Mouse (Mus musculus) ES-E14 (cell line): ENCODE data around the gene Theg. TPM values are rescaled to one million over a fixed set of nuclear protein-coding genes. Genes with fewer than 3 reads are reported as not detected.

Source experiments
- DNase-seq: peaks from one replicate; pipeline ENCODE4 v3.0.0-alpha.2; 2013; ENCODE audit warnings: low read depth, low spot score
- H3K27ac ChIP-seq: 2 replicates; pipeline ENCODE4 v1.5.1; 2012; ENCODE audit warnings: low read depth, mild to moderate bottlenecking, low read length, moderate library complexity, mixed read lengths; ENCODE audit not compliant: poor library complexity, insufficient read depth, severe bottlenecking
- H3K36me3 ChIP-seq: 2 replicates; pipeline ENCODE4 v1.6.1; 2012; ENCODE audit warnings: mild to moderate bottlenecking, low read length, moderate library complexity, mixed read lengths; ENCODE audit not compliant: control insufficient read depth, poor library complexity, insufficient read depth, severe bottlenecking
- H3K4me1 ChIP-seq, 2 experiments: fragments of 150-350 bp in 1 of 2; sonication (generic) in 1 of 2; 2 replicates each; pipeline ENCODE4 v1.6.1; 2012; ENCODE audit warnings: low read length in 2 of 2, mild to moderate bottlenecking in 1 of 2, mixed read lengths in 1 of 2; ENCODE audit not compliant: control insufficient read depth in 2 of 2, insufficient read depth in 2 of 2, poor library complexity in 1 of 2
- H3K4me3 ChIP-seq, 2 experiments: fragments of 150-350 bp in 1 of 2; sonication (generic) in 1 of 2; 2 replicates each; pipeline ENCODE4 v1.5.1; 2012; ENCODE audit warnings: low read length in 2 of 2, low read depth in 1 of 2, mild to moderate bottlenecking in 1 of 2, mixed read lengths in 1 of 2; ENCODE audit not compliant: insufficient read depth in 1 of 2, poor library complexity in 1 of 2, severe bottlenecking in 1 of 2
- H3K9ac ChIP-seq: 2 replicates; pipeline ENCODE4 v1.6.1; 2012; ENCODE audit warnings: low read depth, mild to moderate bottlenecking, low read length, mixed read lengths; ENCODE audit not compliant: poor library complexity, insufficient read depth, severe bottlenecking
- H3K9me3 ChIP-seq: fragments of 150-350 bp; sonication (generic); 2 replicates; pipeline ENCODE4 v1.6.1; 2012; ENCODE audit warnings: low read depth, mild to moderate bottlenecking, low read length; ENCODE audit not compliant: control insufficient read depth, insufficient read depth
- CHD2 ChIP-seq: IDR thresholded peaks from 2 replicates; pipeline ENCODE4 v1.6.1; 2014; ENCODE audit warnings: mild to moderate bottlenecking, low read depth, low read length, inconsistent platforms
- HCFC1 ChIP-seq: IDR thresholded peaks from 2 replicates; pipeline ENCODE4 v1.6.1; 2012; ENCODE audit warnings: low read length, inconsistent platforms, borderline replicate concordance; ENCODE audit not compliant: insufficient read depth
- MAFK ChIP-seq: IDR thresholded peaks from 2 replicates; pipeline ENCODE4 v1.6.1; 2014; ENCODE audit warnings: mild to moderate bottlenecking, low read depth, low read length, inconsistent platforms; ENCODE audit not compliant: insufficient read depth
- ZC3H11A ChIP-seq: IDR thresholded peaks from 2 replicates; pipeline ENCODE4 v1.6.1; 2012; ENCODE audit warnings: low read depth, mild to moderate bottlenecking, inconsistent platforms, low read length, borderline replicate concordance
- ZNF384 ChIP-seq: IDR thresholded peaks from 2 replicates; pipeline ENCODE4 v1.6.1; 2012; ENCODE audit warnings: low read depth, low read length, inconsistent platforms
- in situ Hi-C, 2 experiments: fragments of 600-800 bp; cut with MboI; formaldehyde crosslinking; loops; one replicate each; pipeline ENCODE4 v1.15.1; 2025; ENCODE audit warnings: low sequenced_read_pairs in 2 of 2, inconsistent platforms in 1 of 2; ENCODE audit not compliant: unreplicated experiment in 2 of 2
- total RNA-seq: library from RNA; depleted of rRNA; stranded (reverse); fragments of 300-350 nt; gene quantifications from 2 replicates; pipeline ENCODE4 v1.2.3, GENCODE M21; 2012

Gene Theg
- total RNA-seq, 1 experiment = not detected

DNA sequence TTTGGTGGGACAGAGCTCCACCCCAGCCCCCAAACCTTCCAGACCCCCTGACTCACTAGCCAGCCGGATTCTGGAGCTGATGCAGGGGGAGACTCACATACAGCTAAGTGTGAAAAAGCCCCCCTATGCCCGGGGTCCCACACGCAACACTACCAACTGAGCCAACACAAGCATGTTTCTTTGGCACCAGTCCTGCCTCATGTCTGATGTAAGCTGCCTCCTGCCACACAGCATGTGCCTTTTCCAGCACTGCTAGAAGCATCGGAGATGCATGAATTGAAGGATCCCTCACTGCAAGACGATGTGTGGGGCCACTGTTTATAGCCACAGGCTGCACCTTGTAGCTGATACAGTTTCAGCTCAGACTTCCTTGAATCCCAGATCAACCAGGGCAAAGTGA lies 41.2 kb upstream of the Theg start:
- Histone ChIP-seq H3K4me1 (peaks cover 0 to 5% of the 10 kb centered on the region in 2 experiments; a peak in 2 of 4 replicates), H3K36me3 (no peaks in the 10 kb centered on the region), H3K4me3 (no peak overlapping the region), H3K9me3 (no peaks in the 10 kb centered on the region), H3K9ac (no peak overlapping the region), H3K27ac (no peak overlapping the region)
- in situ Hi-C loops = no loop called here
- DNase-seq = no peak
- TF ChIP-seq MAFK (no peak), CHD2 (no peak), ZC3H11A (no peak), ZNF384 (no peak), HCFC1 (no peak)

DNA sequence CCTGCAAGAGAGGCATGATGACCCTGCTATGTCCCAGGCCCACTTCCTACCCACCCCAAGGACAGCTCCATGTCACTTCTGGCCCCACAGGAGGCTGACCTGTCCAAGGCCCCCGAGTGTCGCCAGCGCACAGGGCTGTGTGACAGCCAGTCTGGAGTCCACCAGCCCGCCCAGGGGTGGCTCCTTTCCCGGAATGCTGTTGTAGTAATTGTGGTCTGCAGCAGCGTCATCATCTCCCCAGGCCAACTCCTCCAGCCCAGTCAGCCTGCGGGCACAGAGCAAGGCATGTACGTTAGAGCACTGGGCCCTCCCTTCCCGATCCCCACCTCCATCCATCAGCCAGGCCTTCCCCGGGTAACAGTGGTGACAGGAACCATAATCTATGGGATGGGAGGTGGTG lies 39.0 kb upstream of the Theg start:
- H3K4me1 ChIP-seq = peaks cover 0 to 5% of the 10 kb centered on the region in 2 experiments; a peak in 2 of 4 replicates
- no peak overlapping the region for H3K9ac ChIP-seq
- no peak for DNase-seq
- no peaks in the 10 kb centered on the region for H3K9me3 ChIP-seq
- no peak for TF ChIP-seq ZNF384
- no peak overlapping the region for H3K27ac ChIP-seq
- H3K4me3 ChIP-seq = no peak overlapping the region
- in situ Hi-C loops = no loop called here
- no peaks in the 10 kb centered on the region for H3K36me3 ChIP-seq

DNA sequence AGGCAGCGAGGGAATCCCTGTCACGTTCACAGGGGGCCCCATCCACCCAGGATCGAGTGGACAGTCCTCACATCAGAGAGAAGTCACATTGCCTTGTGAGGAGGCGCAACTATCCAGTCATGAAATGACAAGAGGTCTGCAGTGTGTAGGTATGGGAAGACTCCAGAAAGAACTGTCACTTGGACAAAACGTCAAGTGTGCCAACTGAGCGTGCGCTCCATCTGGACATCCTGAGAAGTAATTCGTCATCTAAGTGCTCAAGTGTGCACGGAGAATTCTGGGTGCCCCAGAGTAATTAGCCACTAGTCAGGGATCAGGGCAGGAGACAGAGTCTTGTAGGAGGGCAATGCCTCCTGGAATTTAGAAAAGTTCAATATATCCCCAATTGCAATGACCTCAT lies 38.3 kb upstream of the Theg start:
- Histone ChIP-seq H3K9ac (no peak overlapping the region), H3K4me1 (peaks cover 0 to 8% of the 10 kb centered on the region in 2 experiments; a peak in 2 of 4 replicates), H3K36me3 (no peaks in the 10 kb centered on the region), H3K27ac (no peak overlapping the region), H3K9me3 (no peaks in the 10 kb centered on the region), H3K4me3 (no peak overlapping the region)
- no peak for DNase-seq
- no peak for TF ChIP-seq ZC3H11A
- TF ChIP-seq CHD2 = no peak
- TF ChIP-seq HCFC1 = no peak
- TF ChIP-seq ZNF384 = no peak
- TF ChIP-seq MAFK = no peak
- in situ Hi-C loops = no loop called here

DNA sequence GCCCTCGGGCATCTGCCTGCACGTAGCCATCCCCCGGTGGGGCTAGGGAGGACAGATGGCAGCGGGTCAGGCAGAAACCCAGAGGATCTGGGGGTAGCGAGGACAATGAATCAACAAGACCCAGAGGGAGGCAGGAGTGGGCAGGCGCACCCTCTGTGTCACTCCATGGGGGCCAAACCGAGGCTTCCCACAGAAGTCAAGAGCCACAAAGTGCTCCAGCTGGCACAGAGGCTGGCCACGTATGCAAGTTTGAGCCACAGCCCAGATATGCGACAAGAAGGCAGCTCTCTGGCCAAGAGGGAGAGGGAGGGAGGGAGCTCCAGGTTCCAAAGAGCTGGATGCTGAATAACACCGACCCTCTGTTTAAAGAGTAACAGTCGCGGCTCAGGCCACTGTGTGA lies 36.8 kb upstream of the Theg start:
- Histone ChIP-seq H3K27ac (no peak overlapping the region), H3K36me3 (no peaks in the 10 kb centered on the region), H3K9ac (no peak overlapping the region), H3K9me3 (no peaks in the 10 kb centered on the region), H3K4me3 (no peak overlapping the region), H3K4me1 (peaks cover 0 to 3% of the 10 kb centered on the region in 2 experiments; a peak in 2 of 4 replicates)
- in situ Hi-C loops = no loop called here
- DNase-seq = no peak
- TF ChIP-seq HCFC1 (no peak), ZNF384 (no peak), CHD2 (no peak), MAFK (no peak), ZC3H11A (no peak)

DNA sequence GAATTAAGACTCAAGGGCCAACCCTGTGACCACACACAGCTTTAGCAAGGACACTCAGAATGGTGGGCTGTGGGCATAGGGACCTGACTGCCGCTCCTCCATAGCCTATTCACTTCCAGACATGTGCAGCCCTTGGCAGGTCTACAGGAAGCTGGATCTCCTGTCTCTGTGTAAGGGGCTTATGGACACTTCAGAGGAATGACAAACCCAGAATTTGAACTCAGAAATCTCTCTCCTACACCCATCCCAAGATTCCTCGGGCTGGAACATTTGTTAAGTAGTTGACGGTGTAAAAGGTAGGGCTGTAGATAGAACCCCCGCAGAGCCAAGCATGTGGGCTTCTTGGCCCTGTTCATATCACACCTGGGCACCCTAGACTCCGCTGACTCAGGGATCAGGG lies 29.2 kb upstream of the Theg start:
- Histone ChIP-seq H3K9me3 (no peaks in the 10 kb centered on the region), H3K9ac (no peak overlapping the region), H3K36me3 (no peaks in the 10 kb centered on the region), H3K27ac (no peak overlapping the region), H3K4me3 (no peak overlapping the region), H3K4me1 (peaks cover 7 to 23% of the 10 kb centered on the region in 2 experiments; a peak in 3 of 4 replicates)
- no peak for TF ChIP-seq ZC3H11A
- no peak for TF ChIP-seq HCFC1
- TF ChIP-seq ZNF384 = no peak
- no peak for TF ChIP-seq CHD2
- no peak for TF ChIP-seq MAFK
- no peak for DNase-seq
- in situ Hi-C loops = no loop called here
